Mouse (Mus musculus) kidney, postnatal 36 days (tissue): ENCODE measurements around the gene Rhox2c.
"Not testable (repeated sequence)": the region's sequence is repeated elsewhere in the genome, so short reads cannot be mapped to it uniquely, and the experiment has no call there.

Experiments
- DNase-seq, 2 experiments: peaks; one replicate each; pipeline ENCODE4 v3.0.0; 2021 to 2022; ENCODE audit warnings: mixed read lengths in 2 of 2

Rhox2c gene

GRCm38 (mm10) chrX:37453380-37453779 lies at the start of gene Rhox2c:
TSS of gene Rhox2c (plus strand) at chrX:37453680.
- DNase-seq: not testable (repeated sequence)

- not testable (repeated sequence) for DNase-seq
These were observed 41.7 kb upstream of the Rhox2c start, which contains the start of gene Rhox2b for GRCm38 (mm10) chrX:37411767-37412166. TSS of gene Rhox2b (plus strand) at chrX:37412067.

- not testable (repeated sequence) for DNase-seq
These were observed 21.3 kb upstream of the Rhox2c start, which contains the start of gene Rhox4b for GRCm38 (mm10) chrX:37432194-37432593. TSS of gene Rhox4b (plus strand) at chrX:37432494.

- not testable (repeated sequence) for DNase-seq
These were observed 4.8 kb downstream of the Rhox2c start, which contains the start of gene Rhox3c for GRCm38 (mm10) chrX:37458285-37458684. TSS of gene Rhox3c (plus strand) at chrX:37458585.

- not testable (repeated sequence) for DNase-seq
These were observed 26.6 kb downstream of the Rhox2c start, which contains the start of gene Rhox4c for GRCm38 (mm10) chrX:37480037-37480436. TSS of gene Rhox4c (plus strand) at chrX:37480337.

DNA sequence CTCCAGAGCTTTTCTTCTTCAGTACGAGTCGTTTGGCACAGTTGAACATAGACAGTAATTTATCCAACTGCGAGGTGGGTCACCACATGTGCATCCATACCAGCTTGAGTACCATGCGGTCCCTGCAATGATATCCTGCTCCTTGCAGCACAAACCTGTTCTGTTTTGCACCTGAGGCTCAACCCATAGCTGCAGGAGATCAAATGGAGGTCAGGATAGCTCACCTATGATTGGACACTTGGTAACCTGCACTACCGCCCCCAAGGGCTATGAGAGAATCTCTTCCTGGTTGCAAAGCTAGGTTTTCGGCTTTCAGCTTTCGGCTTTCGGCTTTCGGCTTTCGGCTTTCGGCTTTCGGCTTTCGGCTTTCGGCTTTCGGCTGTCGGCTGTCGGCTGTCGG lies 60.6 kb downstream of the Rhox2c start, which contains the start of gene Rhox4d:
Gene Rhox4d, plus strand, starts transcription at position 301 of the 400 bp plus-strand sequence.
- DNase-seq: not testable (repeated sequence)
